Mouse (Mus musculus) hindbrain, embryonic 14.5 days (tissue): ENCODE data around the gene Cenpl. TPM values are rescaled to one million over a fixed set of nuclear protein-coding genes. Genes with fewer than 3 reads are reported as not detected.
A peak's percentile ranks its signal among the peaks of the same experiment; 100 is the strongest.

Experiments used
- ATAC-seq: fragments of 200-750 bp; cut with Nextera tagmentation; 2 replicates; pipeline ENCODE4 v1.8.0; 2017; ENCODE audit warnings: moderate number of reproducible peaks, mild to moderate bottlenecking, moderate TSS enrichment, moderate library complexity; ENCODE audit not compliant: low FRiP score
- DNase-seq: peaks from one replicate; pipeline ENCODE4 v3.0.0-alpha.2; 2015; ENCODE audit warnings: low spot score
- H3K27ac ChIP-seq: fragments of 300-500 bp; sonication (generic); 2 replicates; pipeline ENCODE4 v1.5.1; 2014; ENCODE audit warnings: mild to moderate bottlenecking, moderate library complexity
- H3K27me3 ChIP-seq: fragments of 300-500 bp; sonication (generic); 2 replicates; pipeline ENCODE4 v1.6.1; 2014; ENCODE audit warnings: mild to moderate bottlenecking, low read length, mixed read lengths; ENCODE audit not compliant: control insufficient read depth, insufficient read depth
- H3K36me3 ChIP-seq: fragments of 300-500 bp; sonication (generic); replicated peaks from 2 replicates; pipeline ENCODE4 v1.6.1; 2014; ENCODE audit not compliant: control insufficient read depth, insufficient read depth
- H3K4me1 ChIP-seq: fragments of 300-500 bp; sonication (generic); replicated peaks from 2 replicates; pipeline ENCODE4 v1.6.1; 2014; ENCODE audit warnings: antibody characterized with exemption, low read length, mixed read lengths; ENCODE audit not compliant: control insufficient read depth, insufficient read depth
- H3K4me2 ChIP-seq: fragments of 300-500 bp; sonication (generic); replicated peaks from 2 replicates; pipeline ENCODE4 v1.6.1; 2014; ENCODE audit warnings: mild to moderate bottlenecking, moderate library complexity
- H3K4me3 ChIP-seq: fragments of 300-500 bp; sonication (generic); replicated peaks from 2 replicates; pipeline ENCODE4 v1.5.1; 2014; ENCODE audit warnings: mild to moderate bottlenecking, low read length
- H3K9ac ChIP-seq: fragments of 300-500 bp; sonication (generic); 2 replicates; pipeline ENCODE4 v1.6.1; 2014
- H3K9me3 ChIP-seq: fragments of 300-500 bp; sonication (generic); 2 replicates; pipeline ENCODE4 v1.6.1; 2016; ENCODE audit warnings: low read length; ENCODE audit not compliant: control insufficient read depth
- WGBS: fragments of 180-500 bp; shearing (Covaris S2); extraction: QIAGEN DNeasy Blood & Tissue Kit; methylation state at CpG from one replicate; pipeline ENCODE4 v1.1.7; 2014; 5-methylcytosine and 5-hydroxymethylcytosine counted together
- polyA plus RNA-seq: library from polyadenylated mRNA; unstranded; fragments of >200 nt; fragmentation: Nextera tagmentation; extraction: Ambion mirVana; gene quantifications from 2 replicates; pipeline ENCODE4 v1.2.1, GENCODE M21; 2014

The Cenpl gene
- polyA plus RNA-seq, 1 experiment from 2014 or later, result 9.4 TPM

DNA sequence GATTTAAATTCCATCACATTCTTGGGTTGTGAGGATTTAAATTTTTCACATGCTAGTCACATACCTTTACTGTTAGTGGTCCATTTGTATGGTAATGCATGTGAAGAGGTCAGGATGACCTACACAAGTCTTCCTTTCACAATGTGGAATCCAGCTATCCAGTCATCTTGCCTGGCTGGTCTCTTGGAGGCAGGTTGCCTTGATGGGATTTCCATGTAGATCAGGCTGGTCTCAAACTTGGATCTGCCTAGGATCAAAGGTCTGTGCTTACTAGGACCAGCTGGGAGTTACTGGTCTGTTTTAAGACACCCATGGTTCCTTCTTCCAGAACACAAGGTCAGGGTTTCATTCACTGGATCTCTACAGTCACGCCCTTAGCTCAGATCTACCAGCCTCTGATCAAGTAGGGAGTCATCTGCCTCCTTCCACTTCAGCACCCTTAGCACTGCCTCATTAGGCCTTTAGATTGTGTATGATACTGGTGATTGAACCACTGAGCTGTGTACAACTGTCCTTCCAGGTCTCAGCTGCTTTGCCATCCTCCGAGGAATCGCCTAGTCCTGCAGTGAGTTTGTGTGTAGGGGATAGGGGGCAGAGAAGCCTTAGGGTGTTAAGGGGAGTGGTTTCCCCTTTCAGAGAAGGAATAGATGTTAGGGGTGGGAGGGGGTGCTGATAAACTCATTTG, 30.6 kb upstream of the Cenpl start:
- H3K27me3 ChIP-seq, result no peaks in the 10 kb centered on the region
- peaks cover 80% of the 10 kb centered on the region for H3K36me3 ChIP-seq
- WGBS, result 20% methylated on average over 3 of the region's 3 CpGs
- H3K9me3 ChIP-seq, result no peaks in the 10 kb centered on the region
- no peak overlapping the region for H3K9ac ChIP-seq
- H3K4me1 ChIP-seq, result peaks cover 19% of the 10 kb centered on the region; the same call in 1 of the 2 replicates
- no peak overlapping the region for H3K4me3 ChIP-seq
- no peak overlapping the region for H3K4me2 ChIP-seq
- DNase-seq (peak; percentile 45), ATAC-seq (peak; percentile 4; the same call in 1 of the 2 replicates)
- H3K27ac ChIP-seq, result peak overlapping the region; percentile 33; the same call in 1 of the 2 replicates

- DNase-seq (no peak), ATAC-seq (no peak)
- no peaks in the 10 kb centered on the region for H3K9me3 ChIP-seq
- no peaks in the 10 kb centered on the region for H3K27me3 ChIP-seq
- H3K36me3 ChIP-seq, result peaks cover 85% of the 10 kb centered on the region
- no peak overlapping the region for H3K9ac ChIP-seq
- no peak overlapping the region for H3K4me2 ChIP-seq
- H3K4me3 ChIP-seq, result no peak overlapping the region
- peaks cover 19% of the 10 kb centered on the region; the same call in 1 of the 2 replicates for H3K4me1 ChIP-seq
- 60% methylated on average over 1 of the region's 1 CpGs for WGBS
- H3K27ac ChIP-seq, result peak overlapping the region; percentile 33; the same call in 1 of the 2 replicates
Observed at GRCm38 (mm10) chr1:161040426-161040770, 30.1 kb upstream of the Cenpl start.

DNA sequence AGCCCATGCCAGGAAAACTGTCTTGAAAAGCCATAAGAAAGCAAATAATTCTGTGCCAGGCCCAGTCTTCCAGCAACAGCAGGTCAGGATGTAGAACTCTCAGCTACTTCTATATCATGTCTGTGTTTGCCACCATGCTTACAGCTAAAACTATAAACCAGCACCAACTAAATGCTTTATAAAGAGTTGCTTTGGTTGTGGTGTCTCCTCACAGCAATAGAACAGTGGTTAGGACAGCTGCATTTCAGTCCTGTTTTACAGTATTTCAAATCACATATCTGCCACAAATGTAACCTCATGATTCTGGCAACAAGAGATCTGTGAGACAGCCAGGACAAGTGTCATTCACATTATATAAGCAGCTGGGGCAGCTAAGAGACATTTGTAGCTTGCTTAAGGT, 29.7 kb upstream of the Cenpl start:
- H3K27ac ChIP-seq, result 0 out of 2 replicates have a peak overlapping the region, but pooled peaks have one; percentile 26
- no peak for ATAC-seq
- no peak overlapping the region for H3K4me2 ChIP-seq
- H3K27me3 ChIP-seq, result no peaks in the 10 kb centered on the region
- no peak overlapping the region for H3K9ac ChIP-seq
- H3K9me3 ChIP-seq, result no peaks in the 10 kb centered on the region
- peaks cover 88% of the 10 kb centered on the region for H3K36me3 ChIP-seq
- H3K4me1 ChIP-seq, result peaks cover 19% of the 10 kb centered on the region; the same call in 1 of the 2 replicates
- no peak for DNase-seq
- H3K4me3 ChIP-seq, result no peak overlapping the region

DNA sequence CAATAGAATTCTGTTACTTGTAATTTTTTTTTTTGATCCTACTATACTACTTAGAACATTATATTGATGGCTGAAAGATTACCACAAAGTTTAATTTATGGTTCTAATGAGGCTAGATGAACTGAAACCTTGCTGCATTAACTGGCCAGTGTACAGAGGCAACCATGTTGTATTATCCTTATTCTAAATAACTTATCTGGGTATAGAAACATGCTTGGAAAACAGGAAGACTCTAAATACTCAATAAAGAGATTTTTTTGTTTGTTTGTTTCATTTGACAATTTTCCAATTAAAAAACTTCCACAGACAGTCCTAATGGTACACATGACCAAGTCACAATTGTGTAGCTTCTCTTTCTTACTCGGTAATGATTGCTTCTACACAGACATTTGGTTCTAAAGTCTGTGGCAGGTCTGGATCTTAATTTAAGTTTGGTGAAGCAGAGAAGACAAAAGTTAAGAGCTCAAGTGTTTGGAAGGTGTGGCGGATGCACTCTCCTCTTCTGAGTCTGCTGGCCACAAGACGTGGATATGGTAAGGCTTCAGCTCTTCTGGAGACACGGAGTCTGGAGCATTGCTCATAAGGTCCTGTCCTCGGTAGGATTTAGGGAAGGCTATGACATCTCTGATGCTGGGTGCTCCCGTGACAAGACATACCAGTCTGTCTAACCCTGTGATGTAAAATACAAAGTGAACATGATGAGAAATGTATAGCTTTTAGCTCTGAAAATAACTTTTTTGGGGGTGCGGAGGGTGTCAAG, 29.1 kb upstream of the Cenpl start:
- Histone ChIP-seq H3K27me3 (no peaks in the 10 kb centered on the region), H3K9ac (no peak overlapping the region), H3K9me3 (no peaks in the 10 kb centered on the region), H3K27ac (no peak overlapping the region), H3K4me1 (peaks cover 18% of the 10 kb centered on the region; the same call in 1 of the 2 replicates), H3K4me3 (no peak overlapping the region), H3K36me3 (peaks cover 88% of the 10 kb centered on the region), H3K4me2 (no peak overlapping the region)
- ATAC-seq (no peak), DNase-seq (no peak)
- WGBS, result 93% methylated on average over 7 of the region's 7 CpGs

- WGBS, result 90% methylated on average over 3 of the region's 3 CpGs
- Histone ChIP-seq H3K9me3 (no peaks in the 10 kb centered on the region), H3K27ac (no peak overlapping the region), H3K27me3 (no peaks in the 10 kb centered on the region), H3K9ac (no peak overlapping the region), H3K4me1 (no peaks in the 10 kb centered on the region), H3K4me2 (no peak overlapping the region), H3K36me3 (peaks cover 84% of the 10 kb centered on the region), H3K4me3 (no peak overlapping the region)
- DNase-seq, result no peak
- ATAC-seq, result no peak
Observed at GRCm38 (mm10) chr1:161046972-161047371, 23.5 kb upstream of the Cenpl start.

DNA sequence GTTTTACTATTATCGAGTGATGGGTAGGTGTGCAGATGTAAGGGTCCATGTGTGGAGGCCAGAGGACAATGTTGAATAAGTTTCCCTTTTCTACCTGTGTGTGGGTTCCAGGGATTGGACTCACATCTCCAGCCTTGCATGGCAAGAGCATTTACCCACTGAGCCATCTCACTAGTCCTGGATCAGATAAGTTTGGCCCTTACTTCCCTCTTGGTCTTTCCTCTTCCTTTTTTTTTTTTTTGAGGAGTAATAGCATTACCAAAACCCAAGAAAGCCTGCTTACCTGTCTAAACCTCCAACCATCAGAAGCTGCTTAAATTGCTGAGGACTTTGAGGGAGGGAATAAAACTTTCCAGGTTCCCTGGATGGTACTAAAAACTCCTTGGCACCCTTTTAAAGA, 13.3 kb upstream of the Cenpl start:
- Histone ChIP-seq H3K4me2 (no peak overlapping the region), H3K4me1 (no peaks in the 10 kb centered on the region), H3K27me3 (no peaks in the 10 kb centered on the region), H3K27ac (no peak overlapping the region), H3K4me3 (no peak overlapping the region), H3K9me3 (no peaks in the 10 kb centered on the region), H3K36me3 (peaks cover 50% of the 10 kb centered on the region), H3K9ac (no peak overlapping the region)
- ATAC-seq (no peak), DNase-seq (no peak)
- 100% methylated on average over 1 of the region's 1 CpGs for WGBS

DNA sequence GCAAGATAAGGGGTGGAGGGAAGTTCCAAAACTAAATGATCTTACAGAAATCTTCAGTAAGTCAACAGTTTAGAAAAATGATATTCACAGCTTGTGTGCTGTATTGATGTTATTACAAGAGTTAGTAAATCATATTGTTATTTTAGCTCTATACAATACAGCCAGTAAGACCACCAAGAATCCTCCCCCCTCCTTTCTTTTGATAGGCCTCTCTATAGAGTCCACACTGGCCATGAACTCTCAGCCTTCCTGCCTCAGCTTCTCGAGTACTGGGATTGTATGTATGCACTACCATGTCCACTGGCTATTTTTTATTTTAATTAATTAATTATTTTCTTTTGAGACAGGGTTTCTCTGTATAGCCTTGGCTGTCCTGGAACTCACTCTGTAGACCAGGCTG, 7.2 kb upstream of the Cenpl start:
- ATAC-seq (no peak), DNase-seq (no peak)
- peaks cover 32% of the 10 kb centered on the region for H3K36me3 ChIP-seq
- 82% methylated on average over 1 of the region's 1 CpGs for WGBS
- H3K9ac ChIP-seq, result no peak overlapping the region
- no peak overlapping the region for H3K4me2 ChIP-seq
- H3K9me3 ChIP-seq, result no peaks in the 10 kb centered on the region
- H3K27me3 ChIP-seq, result no peaks in the 10 kb centered on the region
- H3K4me1 ChIP-seq, result no peaks in the 10 kb centered on the region
- H3K27ac ChIP-seq, result no peak overlapping the region
- H3K4me3 ChIP-seq, result no peak overlapping the region

GRCm38 (mm10) chr1:161071272-161071620, 733 bp downstream of the Cenpl start:
- 0 out of 2 replicates have a peak overlapping the region, but pooled peaks have one; percentile 48 for H3K27ac ChIP-seq
- no peak for DNase-seq

DNA sequence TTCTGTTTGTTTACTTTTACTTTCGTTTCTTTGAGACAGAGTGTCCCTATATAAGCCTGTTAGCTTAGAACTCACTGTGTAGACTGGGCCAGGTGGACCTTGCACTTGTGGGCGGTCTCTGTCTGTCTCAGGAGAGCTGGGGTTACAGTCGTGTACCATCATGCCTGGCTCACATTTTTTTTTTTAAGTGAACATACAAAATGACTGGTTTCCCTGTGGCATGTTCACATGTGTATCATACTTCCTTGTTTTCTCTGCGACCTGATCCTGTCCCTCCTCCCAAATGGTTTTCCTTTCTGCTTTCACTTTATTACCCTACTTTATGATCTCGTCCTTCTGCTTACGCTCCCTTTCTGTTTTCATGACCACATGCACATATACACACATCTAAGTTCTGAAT, 5.7 kb downstream of the Cenpl start:
- Histone ChIP-seq H3K27me3 (no peaks in the 10 kb centered on the region), H3K27ac (no peak overlapping the region), H3K4me3 (no peak overlapping the region), H3K4me2 (no peak overlapping the region), H3K9ac (no peak overlapping the region), H3K4me1 (peaks cover 21% of the 10 kb centered on the region), H3K9me3 (no peaks in the 10 kb centered on the region), H3K36me3 (no peaks in the 10 kb centered on the region; the same call in none of the 2 replicates)
- WGBS, result 92% methylated on average over 6 of the region's 6 CpGs
- ATAC-seq, result no peak
- DNase-seq, result no peak

More at GRCm38 (mm10) chr1:161071272-161071620, 733 bp downstream of the Cenpl start:
- no peaks in the 10 kb centered on the region for H3K9me3 ChIP-seq
- no peaks in the 10 kb centered on the region for H3K36me3 ChIP-seq
- under 1% methylated on average over 12 of the region's 12 CpGs for WGBS
- no peak for ATAC-seq
- peak overlapping the region; percentile 72 for H3K4me2 ChIP-seq
- H3K4me1 ChIP-seq, result peaks cover 25% of the 10 kb centered on the region
- H3K27me3 ChIP-seq, result no peaks in the 10 kb centered on the region
- peak overlapping the region; percentile 59 for H3K4me3 ChIP-seq
- peak overlapping the region; percentile 64 for H3K9ac ChIP-seq
